8 mouse cellular contexts compared by ENCODE assay signal in genomic region chr10:44474256-44474655, GRCm38 (mm10). TPM values are rescaled to one million over a fixed set of nuclear protein-coding genes. Genes with fewer than 3 reads are reported as not detected.
DNase-seq lines count a peak whose midpoint lies in the region; ATAC-seq lines count a peak whose summit lies in the region.

No protein-coding gene starts in this region.

- no peak overlapping the region for H3K9ac ChIP-seq in intestine, embryonic 16.5 days (ENCODE audit: low read depth, low read length)

- H3K4me2 ChIP-seq in intestine, embryonic 16.5 days (ENCODE audit: low read depth, low read length): no peak overlapping the region

- H3K4me3 ChIP-seq in intestine, embryonic 16.5 days (ENCODE audit: low read length): no peak overlapping the region

- WGBS in intestine, embryonic 16.5 days: 14% methylated on average over 10 of the region's 10 CpGs

- peak; percentile 94 for ATAC-seq in intestine, embryonic 16.5 days

- no peaks in the 10 kb centered on the region for H3K27me3 ChIP-seq in intestine, embryonic 16.5 days (replicated peaks; ENCODE audit: control insufficient read depth, insufficient read depth, low read length)

- H3K27ac ChIP-seq in intestine, embryonic 16.5 days (ENCODE audit: low read length): 0 out of 2 replicates have a peak overlapping the region, but pooled peaks have one; percentile 5

- intact Hi-C loops in left cerebral cortex, postnatal 10 days (cut with DNase I): no loop called here
- intact Hi-C loops in left cerebral cortex, postnatal 4 days (cut with DNase I): no loop called here

- DNase-seq in left cerebral cortex, postnatal 10 days (ENCODE audit: extremely low spot score in 1 of 2, low spot score in 2 of 2): peak; percentile 20 to 37
- no peak for DNase-seq in left cerebral cortex, postnatal 4 days
- DNase-seq in embryo, embryonic 11.5 days (ENCODE audit: low read depth, low spot score): peak; percentile 67
- peak; percentile 86 for DNase-seq in lung, postnatal 36 days
- DNase-seq in layer of hippocampus, adult 9-10 months (ENCODE audit: low spot score): no peak
- no peak for DNase-seq in spleen, postnatal 4 days (ENCODE audit: low spot score in 2 of 2)
- DNase-seq in thymus, postnatal 0 days (ENCODE audit: low spot score): no peak

- no peaks in the 10 kb centered on the region for H3K36me3 ChIP-seq in intestine, embryonic 16.5 days (ENCODE audit: control insufficient read depth, insufficient read depth, low read length)

- H3K4me1 ChIP-seq in intestine, embryonic 16.5 days (ENCODE audit: control insufficient read depth, insufficient read depth, low read length): peaks cover 18% of the 10 kb centered on the region

- H3K9me3 ChIP-seq in intestine, embryonic 16.5 days (ENCODE audit: control insufficient read depth, low read length): no peaks in the 10 kb centered on the region

RNA-seq across cellular contexts. Expression of gene Prdm1, which starts 54.0 kb away (rescaled TPM):
- total RNA-seq in left cerebral cortex, postnatal 10 days (2021): 1 to 10 TPM; 1.9 to 2.0 TPM
- total RNA-seq in left cerebral cortex, postnatal 4 days (2021): 1 to 10 TPM; 1.3 to 2.2 TPM
- polyA plus RNA-seq in intestine, embryonic 16.5 days (2015; fragmentation: Nextera tagmentation; extraction: Ambion mirVana): 22.1 and 28.4 TPM in 2 replicates
- 0.51 and 0.65 TPM in 2 replicates for polyA plus RNA-seq in thymus, postnatal 0 days (2015; fragmentation: Nextera tagmentation; extraction: Ambion mirVana)

Comparison
In these comparisons a context has a peak if more than half of its experiments do, and no peak if none do; other contexts are left out.
1. DNase-seq: peak in left cerebral cortex, postnatal 10 days (2 of 2), embryo, embryonic 11.5 days (single experiment) and lung, postnatal 36 days (single experiment); none in left cerebral cortex, postnatal 4 days (single experiment), layer of hippocampus, adult 9-10 months (single experiment), spleen, postnatal 4 days (0 of 2) and thymus, postnatal 0 days (single experiment).